Mouse (Mus musculus): ENCODE results near the gene Tmprss11f. TPM values are rescaled to one million over a fixed set of nuclear protein-coding genes. Genes with fewer than 3 reads are reported as not detected.
"Not testable (repeated sequence)": the region's sequence is repeated elsewhere in the genome, so short reads cannot be mapped to it uniquely, and the experiment has no call there.

Gene Tmprss11f
- not detected in 2 replicates for polyA plus RNA-seq (2014; fragmentation: Nextera tagmentation; extraction: Ambion mirVana)

DNA sequence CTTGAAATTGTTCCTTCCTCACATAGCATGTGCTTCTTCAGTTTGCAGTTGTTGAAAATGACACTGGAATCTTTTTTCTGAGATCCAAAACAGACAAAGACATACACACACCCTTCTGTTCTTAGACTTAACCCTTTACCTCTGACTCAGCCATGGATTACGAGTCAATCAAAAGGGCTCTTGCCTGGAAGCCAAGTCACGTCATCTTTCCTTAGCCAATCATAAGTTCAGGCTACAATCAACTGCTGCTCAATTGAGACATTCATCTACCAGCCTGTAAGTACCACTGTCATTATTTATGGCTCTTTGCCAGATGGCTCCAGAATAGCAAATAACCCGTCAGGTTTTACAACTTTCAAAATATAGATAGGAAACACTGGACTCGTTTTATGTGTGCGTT lies at the start of gene Tmprss11f:
TSS of gene Tmprss11f (minus strand) at position 101 of the 400 bp plus-strand sequence.
- Histone ChIP-seq H3K4me1 (ENCODE audit: control insufficient read depth, insufficient read depth, low read length) (no peaks in the 10 kb centered on the region), H3K9me3 (ENCODE audit: control insufficient read depth, low read length) (no peaks in the 10 kb centered on the region), H3K4me3 (ENCODE audit: low read depth, low read length) (no peak within 1 kb of the TSS), H3K4me2 (ENCODE audit: low read depth, low read length) (no peak within 1 kb of the TSS), H3K36me3 (ENCODE audit: control insufficient read depth, insufficient read depth, low read length) (no peaks in the 10 kb centered on the region), H3K27me3 (ENCODE audit: control insufficient read depth, insufficient read depth, low read length) (no peaks in the 10 kb centered on the region), H3K9ac (replicated peaks; ENCODE audit: low read depth, low read length) (no peak within 1 kb of the TSS), H3K27ac (ENCODE audit: low read depth, low read length) (no peak within 1 kb of the TSS)
- 72% methylated on average over 5 of the region's 5 CpGs for WGBS
- ATAC-seq (ENCODE audit: low read depth) = no peak

DNA sequence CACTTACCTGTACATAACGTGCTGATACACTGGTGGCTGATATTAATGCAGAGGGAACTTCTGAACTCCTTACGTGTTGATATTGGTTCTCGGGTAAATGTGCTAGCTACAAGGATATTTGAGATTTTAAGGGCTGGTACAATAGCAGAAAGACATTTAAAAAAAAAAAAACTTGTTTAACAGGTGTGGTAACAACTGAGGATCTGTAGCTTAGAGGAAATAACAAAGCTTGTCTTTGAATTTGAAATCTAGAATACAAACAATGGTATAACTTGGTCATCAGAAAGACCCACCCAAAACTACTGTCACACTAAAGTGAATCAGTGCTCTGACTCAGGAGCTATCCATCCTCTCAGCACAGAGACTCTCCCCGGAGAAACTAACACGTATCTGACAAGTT lies 44.0 kb upstream of the Tmprss11f start, which contains the start of gene Tmprss11b:
TSS of gene Tmprss11b (minus strand) at position 101 of the 400 bp plus-strand sequence.
- Histone ChIP-seq H3K9ac (replicated peaks; ENCODE audit: low read depth, low read length) (no peak within 1 kb of the TSS), H3K4me3 (ENCODE audit: low read depth, low read length) (no peak within 1 kb of the TSS), H3K4me1 (ENCODE audit: control insufficient read depth, insufficient read depth, low read length) (no peaks in the 10 kb centered on the region), H3K36me3 (ENCODE audit: control insufficient read depth, insufficient read depth, low read length) (no peaks in the 10 kb centered on the region), H3K4me2 (ENCODE audit: low read depth, low read length) (no peak within 1 kb of the TSS), H3K9me3 (ENCODE audit: control insufficient read depth, low read length) (no peaks in the 10 kb centered on the region), H3K27me3 (ENCODE audit: control insufficient read depth, insufficient read depth, low read length) (no peaks in the 10 kb centered on the region), H3K27ac (ENCODE audit: low read depth, low read length) (no peak within 1 kb of the TSS)
- ATAC-seq (ENCODE audit: low read depth) = no peak
- WGBS = 86% methylated on average over 5 of the region's 5 CpGs

DNA sequence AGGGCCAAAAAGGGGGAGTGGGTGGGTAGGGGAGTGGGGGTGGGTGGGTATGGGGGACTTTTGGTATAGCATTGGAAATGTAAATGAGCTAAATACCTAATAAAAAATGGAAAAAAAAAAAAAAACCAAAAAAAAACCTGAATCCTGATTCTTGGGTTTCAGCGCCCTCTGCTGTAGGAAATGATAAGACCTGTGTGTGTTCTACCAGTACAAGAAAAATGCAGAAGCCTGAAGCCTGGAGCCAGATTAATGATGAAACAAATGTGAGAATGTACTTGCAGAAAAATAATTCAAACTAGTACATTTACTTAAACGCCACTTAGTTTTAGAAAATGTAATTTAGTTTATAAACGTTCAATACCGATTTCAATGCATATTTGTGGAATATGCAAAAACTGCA lies 17.0 kb upstream of the Tmprss11f start:
- not testable (repeated sequence) for H3K9me3 ChIP-seq (ENCODE audit: control insufficient read depth, low read length); H3K4me3 ChIP-seq (ENCODE audit: low read depth, low read length); H3K36me3 ChIP-seq (ENCODE audit: control insufficient read depth, insufficient read depth, low read length); H3K4me2 ChIP-seq (ENCODE audit: low read depth, low read length); H3K4me1 ChIP-seq (ENCODE audit: control insufficient read depth, insufficient read depth, low read length); H3K9ac ChIP-seq (replicated peaks; ENCODE audit: low read depth, low read length); ATAC-seq (ENCODE audit: low read depth); H3K27me3 ChIP-seq (ENCODE audit: control insufficient read depth, insufficient read depth, low read length); H3K27ac ChIP-seq (ENCODE audit: low read depth, low read length)
- 33% methylated on average over 4 of the region's 4 CpGs for WGBS

DNA sequence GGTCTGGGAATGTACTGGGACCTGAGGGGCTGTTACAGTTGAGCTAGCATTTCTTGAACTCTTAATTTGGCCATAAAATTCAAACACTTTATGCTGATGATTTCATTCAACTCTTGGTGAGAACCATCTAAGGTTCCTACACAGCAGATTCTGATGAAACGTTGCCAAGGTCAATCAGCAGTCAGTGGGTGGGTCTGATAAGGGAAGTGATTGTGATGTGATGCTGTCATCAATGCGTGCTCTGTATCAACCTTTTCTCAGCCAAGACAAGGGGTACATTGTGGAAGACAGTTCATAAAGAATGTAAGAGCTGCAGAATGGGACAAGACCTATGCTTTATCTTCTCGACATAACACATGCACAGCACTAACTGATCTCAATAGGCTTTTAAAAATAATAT lies 8.6 kb upstream of the Tmprss11f start:
- Histone ChIP-seq H3K27ac (ENCODE audit: low read depth, low read length) (no peak overlapping the region), H3K4me3 (ENCODE audit: low read depth, low read length) (no peak overlapping the region), H3K9ac (replicated peaks; ENCODE audit: low read depth, low read length) (no peak overlapping the region), H3K27me3 (ENCODE audit: control insufficient read depth, insufficient read depth, low read length) (no peaks in the 10 kb centered on the region), H3K4me1 (ENCODE audit: control insufficient read depth, insufficient read depth, low read length) (no peaks in the 10 kb centered on the region), H3K9me3 (ENCODE audit: control insufficient read depth, low read length) (no peaks in the 10 kb centered on the region), H3K4me2 (ENCODE audit: low read depth, low read length) (no peak overlapping the region), H3K36me3 (ENCODE audit: control insufficient read depth, insufficient read depth, low read length) (no peaks in the 10 kb centered on the region)
- ATAC-seq (ENCODE audit: low read depth) = no peak
- WGBS = 58% methylated on average over 3 of the region's 3 CpGs

DNA sequence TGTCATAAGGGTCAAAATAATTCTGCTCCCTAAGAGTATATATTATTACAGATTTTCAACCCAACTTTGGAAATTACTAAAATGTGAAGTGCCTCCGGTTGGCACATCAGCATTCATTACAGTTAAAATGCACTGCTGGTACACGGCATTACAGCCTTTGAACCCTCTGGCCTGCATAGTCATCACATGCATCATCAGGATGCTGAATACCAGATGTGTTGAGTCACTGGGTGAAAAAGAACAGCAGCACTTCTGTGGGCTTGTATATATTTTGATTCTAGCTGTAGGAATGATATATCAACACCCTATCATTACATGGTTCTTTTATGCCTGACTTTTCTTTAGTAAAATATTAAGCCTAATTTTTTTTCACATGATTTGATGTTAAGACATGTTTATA lies 1.5 kb downstream of the Tmprss11f start:
- no peaks in the 10 kb centered on the region for H3K4me1 ChIP-seq (ENCODE audit: control insufficient read depth, insufficient read depth, low read length)
- no peaks in the 10 kb centered on the region for H3K36me3 ChIP-seq (ENCODE audit: control insufficient read depth, insufficient read depth, low read length)
- 89% methylated on average over 2 of the region's 2 CpGs for WGBS
- H3K27me3 ChIP-seq (ENCODE audit: control insufficient read depth, insufficient read depth, low read length) = no peaks in the 10 kb centered on the region
- H3K9me3 ChIP-seq (ENCODE audit: control insufficient read depth, low read length) = no peaks in the 10 kb centered on the region
- H3K9ac ChIP-seq (replicated peaks; ENCODE audit: low read depth, low read length) = no peak overlapping the region
- no peak for ATAC-seq (ENCODE audit: low read depth)
- no peak overlapping the region for H3K27ac ChIP-seq (ENCODE audit: low read depth, low read length)
- no peak overlapping the region for H3K4me2 ChIP-seq (ENCODE audit: low read depth, low read length)
- no peak overlapping the region for H3K4me3 ChIP-seq (ENCODE audit: low read depth, low read length)

DNA sequence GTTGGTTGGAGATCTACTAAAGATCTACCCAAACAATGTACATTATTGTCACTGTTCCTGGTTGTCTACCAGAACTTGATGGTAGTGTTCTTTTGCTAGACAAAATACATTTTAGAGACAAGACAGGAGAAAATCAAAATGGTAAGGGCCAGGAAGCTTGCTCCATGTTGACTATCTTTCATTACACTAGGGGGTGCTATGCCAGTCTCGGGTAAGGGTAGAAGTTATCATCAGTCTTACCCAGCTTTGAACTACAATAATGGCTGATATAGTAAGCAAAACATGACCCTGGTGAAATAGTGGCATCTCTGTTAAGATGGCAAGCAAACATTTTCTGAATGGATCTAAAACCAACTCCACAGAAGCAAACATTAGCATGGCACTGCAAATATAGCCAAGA lies 10.4 kb downstream of the Tmprss11f start:
- ATAC-seq (ENCODE audit: low read depth) = no peak
- no peaks in the 10 kb centered on the region for H3K27me3 ChIP-seq (ENCODE audit: control insufficient read depth, insufficient read depth, low read length)
- 84% methylated on average over 1 of the region's 1 CpGs for WGBS

DNA sequence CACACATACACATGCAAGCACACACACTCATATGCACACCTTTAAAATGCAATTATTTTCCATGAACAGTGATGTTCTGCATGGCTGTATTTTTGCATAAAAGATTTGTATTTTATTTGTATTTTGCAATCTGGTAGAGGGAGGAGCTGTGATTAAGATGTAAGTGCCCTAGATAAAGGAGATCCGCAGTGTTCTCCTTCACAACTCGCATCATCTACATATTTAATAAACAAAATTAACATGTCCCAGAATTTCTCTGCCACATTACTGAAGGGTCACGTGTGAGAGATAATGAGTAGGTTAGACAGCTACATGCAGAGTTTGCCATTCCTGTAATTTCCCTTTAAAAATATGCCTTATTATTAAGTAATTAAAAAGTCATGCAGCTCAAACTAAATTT lies 46.3 kb downstream of the Tmprss11f start:
- 89% methylated on average over 3 of the region's 3 CpGs for WGBS
- H3K4me2 ChIP-seq (ENCODE audit: low read depth, low read length) = no peak overlapping the region
- H3K9ac ChIP-seq (replicated peaks; ENCODE audit: low read depth, low read length) = no peak overlapping the region
- no peaks in the 10 kb centered on the region for H3K9me3 ChIP-seq (ENCODE audit: control insufficient read depth, low read length)
- H3K36me3 ChIP-seq (ENCODE audit: control insufficient read depth, insufficient read depth, low read length) = no peaks in the 10 kb centered on the region
- H3K4me3 ChIP-seq (ENCODE audit: low read depth, low read length) = no peak overlapping the region
- H3K27ac ChIP-seq (ENCODE audit: low read depth, low read length) = no peak overlapping the region
- ATAC-seq (ENCODE audit: low read depth) = no peak
- no peaks in the 10 kb centered on the region for H3K27me3 ChIP-seq (ENCODE audit: control insufficient read depth, insufficient read depth, low read length)
- no peaks in the 10 kb centered on the region for H3K4me1 ChIP-seq (ENCODE audit: control insufficient read depth, insufficient read depth, low read length)

More for the DNA sequence above, 10.4 kb downstream of the Tmprss11f start:
- Histone ChIP-seq H3K9ac (replicated peaks; ENCODE audit: low read depth, low read length) (no peak overlapping the region), H3K4me2 (ENCODE audit: low read depth, low read length) (no peak overlapping the region), H3K4me3 (ENCODE audit: low read depth, low read length) (no peak overlapping the region), H3K4me1 (ENCODE audit: control insufficient read depth, insufficient read depth, low read length) (no peaks in the 10 kb centered on the region), H3K27ac (ENCODE audit: low read depth, low read length) (no peak overlapping the region), H3K36me3 (ENCODE audit: control insufficient read depth, insufficient read depth, low read length) (no peaks in the 10 kb centered on the region), H3K9me3 (ENCODE audit: control insufficient read depth, low read length) (no peaks in the 10 kb centered on the region)

DNA sequence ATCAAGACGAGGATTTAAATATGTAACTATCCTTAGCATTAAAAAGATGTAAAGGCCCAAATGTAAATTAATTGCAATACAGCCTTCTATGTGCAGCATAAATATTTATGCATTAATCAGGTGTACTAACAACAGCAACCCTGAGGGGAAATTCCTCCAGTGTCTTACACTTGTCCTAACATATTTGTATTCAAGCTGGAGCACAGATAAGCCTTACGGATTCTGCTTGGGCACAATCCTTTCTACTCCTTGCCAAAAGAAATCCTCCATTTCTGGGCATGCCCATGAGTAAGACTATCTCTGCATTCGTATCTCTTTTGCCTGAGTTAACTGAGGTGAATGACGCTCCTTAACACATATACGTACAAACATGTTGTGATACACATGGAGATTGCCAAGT lies 49.6 kb downstream of the Tmprss11f start:
- no peaks in the 10 kb centered on the region for H3K4me1 ChIP-seq (ENCODE audit: control insufficient read depth, insufficient read depth, low read length)
- WGBS = 92% methylated on average over 5 of the region's 5 CpGs
- no peaks in the 10 kb centered on the region for H3K36me3 ChIP-seq (ENCODE audit: control insufficient read depth, insufficient read depth, low read length)

DNA sequence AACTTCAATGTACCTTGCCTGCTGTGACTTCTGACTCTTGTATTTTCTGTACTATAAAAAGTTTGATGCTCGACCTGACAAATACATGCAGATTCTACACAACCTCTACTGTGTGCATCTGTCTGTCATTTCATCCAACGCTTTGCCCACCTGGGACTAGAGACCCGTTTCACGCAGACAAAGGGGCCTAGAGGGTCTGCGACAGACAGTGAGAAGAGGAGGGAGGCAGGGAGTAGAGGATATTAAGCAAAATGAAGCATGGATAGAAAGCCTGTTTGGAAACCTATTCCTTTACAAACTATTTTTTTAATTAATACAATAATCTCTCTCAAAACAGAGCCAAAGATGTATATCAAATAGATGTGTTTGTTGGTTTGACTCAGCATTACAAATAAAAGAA lies 50.2 kb downstream of the Tmprss11f start:
- Histone ChIP-seq H3K4me2 (ENCODE audit: low read depth, low read length) (no peak overlapping the region), H3K27ac (ENCODE audit: low read depth, low read length) (no peak overlapping the region), H3K4me3 (ENCODE audit: low read depth, low read length) (no peak overlapping the region), H3K4me1 (ENCODE audit: control insufficient read depth, insufficient read depth, low read length) (no peaks in the 10 kb centered on the region), H3K27me3 (ENCODE audit: control insufficient read depth, insufficient read depth, low read length) (no peaks in the 10 kb centered on the region), H3K9ac (replicated peaks; ENCODE audit: low read depth, low read length) (no peak overlapping the region), H3K36me3 (ENCODE audit: control insufficient read depth, insufficient read depth, low read length) (no peaks in the 10 kb centered on the region), H3K9me3 (ENCODE audit: control insufficient read depth, low read length) (no peaks in the 10 kb centered on the region)
- ATAC-seq (ENCODE audit: low read depth) = no peak
- WGBS = 83% methylated on average over 5 of the region's 5 CpGs

More for the DNA sequence above, 49.6 kb downstream of the Tmprss11f start:
- no peak overlapping the region for H3K4me3 ChIP-seq (ENCODE audit: low read depth, low read length)
- no peak overlapping the region for H3K9ac ChIP-seq (replicated peaks; ENCODE audit: low read depth, low read length)
- no peak overlapping the region for H3K27ac ChIP-seq (ENCODE audit: low read depth, low read length)
- H3K4me2 ChIP-seq (ENCODE audit: low read depth, low read length) = no peak overlapping the region
- no peak for ATAC-seq (ENCODE audit: low read depth)
- no peaks in the 10 kb centered on the region for H3K27me3 ChIP-seq (ENCODE audit: control insufficient read depth, insufficient read depth, low read length)
- no peaks in the 10 kb centered on the region for H3K9me3 ChIP-seq (ENCODE audit: control insufficient read depth, low read length)

DNA sequence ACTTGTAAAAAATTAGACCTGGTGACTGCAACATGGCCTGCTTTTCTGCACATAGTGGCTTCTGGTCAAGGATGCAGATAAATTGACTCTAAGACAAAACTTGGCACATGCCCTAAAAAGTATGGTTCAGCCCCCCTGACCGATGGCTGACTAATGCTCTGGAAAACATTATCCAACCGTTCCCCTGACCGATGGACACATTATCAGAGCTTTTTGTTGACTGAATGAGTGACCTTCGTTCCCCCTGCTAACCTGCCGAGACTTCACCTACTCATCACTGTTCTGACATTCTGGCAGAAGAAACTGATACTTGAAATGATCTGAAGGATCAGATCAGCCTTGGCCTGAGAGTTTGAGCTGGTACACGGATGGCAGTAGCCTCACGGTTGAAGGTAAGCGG lies 53.5 kb downstream of the Tmprss11f start:
- not testable (repeated sequence) for H3K4me3 ChIP-seq (ENCODE audit: low read depth, low read length); H3K4me1 ChIP-seq (ENCODE audit: control insufficient read depth, insufficient read depth, low read length); H3K36me3 ChIP-seq (ENCODE audit: control insufficient read depth, insufficient read depth, low read length); H3K9me3 ChIP-seq (ENCODE audit: control insufficient read depth, low read length); ATAC-seq (ENCODE audit: low read depth); H3K4me2 ChIP-seq (ENCODE audit: low read depth, low read length); H3K9ac ChIP-seq (replicated peaks; ENCODE audit: low read depth, low read length); H3K27me3 ChIP-seq (ENCODE audit: control insufficient read depth, insufficient read depth, low read length); H3K27ac ChIP-seq (ENCODE audit: low read depth, low read length)
- WGBS = 89% methylated on average over 8 of the region's 8 CpGs

Data from neural tube, embryonic 14.5 days (tissue).